Mouse (Mus musculus) ES-Bruce4 (cell line): ENCODE data around the gene Plgrkt. TPM values are rescaled to one million over a fixed set of nuclear protein-coding genes. Genes with fewer than 3 reads are reported as not detected.
A peak's percentile ranks its signal among the peaks of the same experiment; 100 is the strongest.

Source experiments
- H3K27ac ChIP-seq: 2 replicates; pipeline ENCODE4 v1.5.1; 2012; ENCODE audit warnings: low read length, inconsistent platforms; ENCODE audit not compliant: insufficient read depth
- H3K27me3 ChIP-seq: 2 replicates; pipeline ENCODE4 v1.6.1; 2012; ENCODE audit warnings: mild to moderate bottlenecking, low read length, inconsistent platforms; ENCODE audit not compliant: control insufficient read depth, poor library complexity, insufficient read depth, severe bottlenecking
- H3K36me3 ChIP-seq: 2 replicates; pipeline ENCODE4 v1.6.1; 2012; ENCODE audit warnings: inconsistent platforms, mild to moderate bottlenecking, low read length, moderate library complexity; ENCODE audit not compliant: control insufficient read depth, poor library complexity, insufficient read depth, severe bottlenecking
- H3K4me1 ChIP-seq: one replicate; pipeline ENCODE4 v1.8.1; 2011; ENCODE audit warnings: low read length; ENCODE audit not compliant: control insufficient read depth, insufficient read depth
- H3K4me3 ChIP-seq: 2 replicates; pipeline ENCODE4 v1.5.1; 2011; ENCODE audit warnings: low read depth, mild to moderate bottlenecking, low read length
- H3K9ac ChIP-seq: 2 replicates; pipeline ENCODE4 v1.6.1; 2012; ENCODE audit warnings: low read depth, mild to moderate bottlenecking, inconsistent platforms; ENCODE audit not compliant: poor library complexity, severe bottlenecking
- H3K9me3 ChIP-seq: replicated peaks from 2 replicates; pipeline ENCODE4 v1.6.1; 2012; ENCODE audit warnings: mild to moderate bottlenecking, low read length, inconsistent platforms; ENCODE audit not compliant: control insufficient read depth, poor library complexity, insufficient read depth, severe bottlenecking
- CTCF ChIP-seq: IDR thresholded peaks from one replicate; pipeline ENCODE4 v1.8.1; 2011; ENCODE audit warnings: low read depth, low read length
- EP300 ChIP-seq: IDR thresholded peaks from 2 replicates; pipeline ENCODE4 v1.6.1; 2011; ENCODE audit warnings: low read depth, low read length; ENCODE audit not compliant: insufficient read depth
- POLR2A ChIP-seq: IDR thresholded peaks from one replicate; pipeline ENCODE4 v1.8.1; 2011; ENCODE audit warnings: low read length; ENCODE audit not compliant: insufficient read depth
- polyA plus RNA-seq: library from polyadenylated mRNA; stranded (reverse); fragments of >200 nt; gene quantifications from 2 replicates; pipeline ENCODE4 v1.2.4, GENCODE M21; 2011; ENCODE audit warnings: low read depth; ENCODE audit not compliant: missing spikeins, insufficient read depth, insufficient read length

Plgrkt gene
- polyA plus RNA-seq, 1 experiment: 35.8 TPM

GRCm38 (mm10) chr19:29325053-29325851 is 41.9 kb downstream of the Plgrkt start, which contains the start of gene Insl6:
Insl6 (minus strand) TSS chr19:29325356.
- no peak within 1 kb of the TSS for H3K27ac ChIP-seq
- H3K4me1 ChIP-seq: no peaks in the 10 kb centered on the region
- no peaks in the 10 kb centered on the region for H3K36me3 ChIP-seq
- TF ChIP-seq EP300: no peak
- TF ChIP-seq CTCF: no peak
- TF ChIP-seq POLR2A: peak; percentile 64
- H3K4me3 ChIP-seq: peak within 1 kb of the TSS; percentile 44
- no peaks in the 10 kb centered on the region for H3K9me3 ChIP-seq
- no peaks in the 10 kb centered on the region for H3K27me3 ChIP-seq
- peak within 1 kb of the TSS; percentile 61; the same call in 1 of the 2 replicates for H3K9ac ChIP-seq

- Histone ChIP-seq H3K27me3 (no peaks in the 10 kb centered on the region), H3K9ac (no peak overlapping the region), H3K27ac (no peak overlapping the region), H3K4me3 (no peak overlapping the region), H3K4me1 (no peaks in the 10 kb centered on the region), H3K9me3 (no peaks in the 10 kb centered on the region), H3K36me3 (no peaks in the 10 kb centered on the region)
- no peak for TF ChIP-seq EP300
- no peak for TF ChIP-seq CTCF
- TF ChIP-seq POLR2A: no peak
Observed at GRCm38 (mm10) chr19:29323416-29324049, 43.7 kb downstream of the Plgrkt start.

GRCm38 (mm10) chr19:29312661-29313060 is 54.5 kb downstream of the Plgrkt start:
- Histone ChIP-seq H3K9me3 (no peaks in the 10 kb centered on the region; the same call in 1 of the 2 replicates), H3K36me3 (no peaks in the 10 kb centered on the region), H3K4me1 (no peaks in the 10 kb centered on the region), H3K9ac (no peak overlapping the region), H3K27me3 (no peaks in the 10 kb centered on the region), H3K27ac (no peak overlapping the region), H3K4me3 (no peak overlapping the region)
- TF ChIP-seq POLR2A: no peak
- no peak for TF ChIP-seq EP300
- TF ChIP-seq CTCF: no peak

GRCm38 (mm10) chr19:29311791-29312190 is 55.4 kb downstream of the Plgrkt start:
- Histone ChIP-seq H3K27me3 (no peaks in the 10 kb centered on the region), H3K9ac (no peak overlapping the region), H3K36me3 (no peaks in the 10 kb centered on the region), H3K4me1 (no peaks in the 10 kb centered on the region), H3K4me3 (no peak overlapping the region), H3K9me3 (no peaks in the 10 kb centered on the region; the same call in 1 of the 2 replicates), H3K27ac (no peak overlapping the region)
- TF ChIP-seq POLR2A (no peak), EP300 (no peak), CTCF (no peak)

DNA sequence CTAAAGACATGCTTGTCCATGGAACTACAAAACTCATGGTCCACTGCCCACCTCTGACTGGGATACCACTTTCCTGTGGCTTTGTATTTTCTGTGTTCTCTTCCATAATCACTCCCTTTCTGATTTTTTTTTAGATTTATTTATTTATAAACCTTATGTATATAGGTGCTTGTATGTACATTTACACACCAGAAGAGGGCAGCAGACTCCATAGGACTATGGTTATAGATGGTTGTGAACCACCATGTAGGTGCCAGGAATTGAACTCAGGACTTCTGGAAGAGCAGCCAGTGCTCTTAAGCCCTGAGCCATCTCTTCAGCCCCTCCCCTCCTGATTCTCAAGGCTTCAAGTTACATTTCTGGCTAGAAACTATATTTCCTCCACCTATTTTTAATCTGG is 58.4 kb downstream of the Plgrkt start:
- H3K27ac ChIP-seq: no peak overlapping the region
- TF ChIP-seq CTCF (no peak), EP300 (no peak), POLR2A (no peak)

GRCm38 (mm10) chr19:29302119-29302518 is 65.1 kb downstream of the Plgrkt start:
- Histone ChIP-seq H3K4me3 (no peak overlapping the region), H3K36me3 (no peaks in the 10 kb centered on the region), H3K9me3 (no peaks in the 10 kb centered on the region), H3K9ac (no peak overlapping the region), H3K27ac (no peak overlapping the region), H3K27me3 (no peaks in the 10 kb centered on the region; the same call in 1 of the 2 replicates), H3K4me1 (no peaks in the 10 kb centered on the region)
- TF ChIP-seq EP300: no peak
- no peak for TF ChIP-seq POLR2A
- no peak for TF ChIP-seq CTCF

More for the DNA sequence above, 58.4 kb downstream of the Plgrkt start:
- no peaks in the 10 kb centered on the region for H3K36me3 ChIP-seq
- H3K27me3 ChIP-seq: no peaks in the 10 kb centered on the region
- H3K9ac ChIP-seq: no peak overlapping the region
- H3K9me3 ChIP-seq: no peaks in the 10 kb centered on the region
- no peak overlapping the region for H3K4me3 ChIP-seq
- no peaks in the 10 kb centered on the region for H3K4me1 ChIP-seq
